Mouse (Mus musculus): ENCODE measurements at regions not wholly inside any gene's neighbourhood (a gene's known extent, or its start where the extent isn't known, plus 50 kb on each side); places are given as distances from the start of the nearest gene placed in this dataset.

DNA sequence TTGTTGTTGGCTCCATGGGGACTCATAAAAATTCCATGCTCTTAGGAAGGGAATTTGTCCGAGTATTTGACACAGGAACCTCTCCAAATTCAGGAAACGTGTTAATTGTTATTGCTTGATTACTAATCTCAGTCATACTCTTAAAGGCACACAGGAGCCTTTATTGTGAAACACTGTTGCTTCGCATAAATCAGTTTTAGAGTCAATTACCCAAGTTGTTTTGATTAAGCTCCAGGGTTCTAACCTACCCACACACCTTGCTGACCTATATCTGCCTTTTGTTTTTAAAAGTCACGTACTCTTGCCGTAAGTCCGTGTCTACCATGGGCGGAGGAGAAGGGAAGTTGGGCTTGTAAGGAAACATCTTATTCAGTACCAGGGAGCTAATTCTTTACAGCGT is 89.6 kb upstream of the Cxadr start:
- H3K27me3 ChIP-seq (replicated peaks) = no peaks in the 10 kb centered on the region
- H3K27ac ChIP-seq = no peak overlapping the region
- no peak for ATAC-seq (replicated peaks)
- WGBS = 83% methylated on average over 8 of the region's 8 CpGs
- no peak overlapping the region for H3K9ac ChIP-seq
- no peaks in the 10 kb centered on the region for H3K36me3 ChIP-seq (replicated peaks)
- no peaks in the 10 kb centered on the region for H3K9me3 ChIP-seq
- no peak overlapping the region for H3K4me2 ChIP-seq
- no peak overlapping the region for H3K4me3 ChIP-seq
- 0 out of 2 replicates have a peak, but pooled peaks cover 4% of the 10 kb centered on the region for H3K4me1 ChIP-seq

DNA sequence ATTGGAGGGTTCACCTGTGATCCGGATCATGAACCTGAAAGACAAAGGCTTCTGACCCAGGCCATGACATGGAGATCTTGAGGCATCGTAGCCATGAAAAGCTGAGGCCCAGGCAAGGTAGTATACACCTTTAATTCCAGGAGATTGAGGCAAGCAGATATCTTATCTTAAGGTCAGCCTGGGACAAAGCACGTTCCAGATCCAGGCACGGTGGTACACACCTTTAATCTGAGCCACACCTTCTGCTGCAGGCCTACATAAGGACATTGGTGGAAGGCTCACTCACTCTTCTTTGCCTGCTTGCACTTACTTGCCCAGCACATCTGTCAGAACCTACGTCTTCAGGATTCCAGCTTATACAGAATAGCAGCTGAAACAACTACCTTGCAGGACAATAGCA is 93.0 kb upstream of the Cxadr start:
- no peak for ATAC-seq (replicated peaks)
- Histone ChIP-seq H3K4me1 (no peaks in the 10 kb centered on the region), H3K36me3 (replicated peaks) (no peaks in the 10 kb centered on the region), H3K4me2 (no peak overlapping the region), H3K27ac (no peak overlapping the region), H3K27me3 (replicated peaks) (no peaks in the 10 kb centered on the region), H3K4me3 (no peak overlapping the region), H3K9ac (no peak overlapping the region), H3K9me3 (no peaks in the 10 kb centered on the region)
- 93% methylated on average over 5 of the region's 5 CpGs for WGBS

DNA sequence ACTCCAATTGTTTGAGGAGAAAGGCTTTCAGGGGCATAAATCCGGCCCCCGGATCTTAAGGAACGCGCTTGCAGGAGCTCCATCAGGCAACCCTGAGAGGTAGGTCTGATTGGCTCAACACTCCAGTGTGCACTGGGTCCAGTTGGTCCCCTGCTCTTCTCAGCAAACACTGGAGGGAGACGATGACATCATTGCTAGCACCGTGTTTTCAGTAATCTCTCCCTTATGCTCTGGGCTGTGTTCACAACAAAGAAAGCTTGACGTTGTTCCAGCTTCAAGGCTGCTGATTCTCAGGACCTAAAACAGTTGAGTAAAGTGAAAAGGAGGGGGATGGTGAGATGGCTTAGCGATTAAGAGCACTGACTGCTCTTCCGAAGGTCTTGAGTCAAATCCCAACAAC is 97.0 kb upstream of the Cxadr start:
- no peaks in the 10 kb centered on the region for H3K36me3 ChIP-seq (replicated peaks)
- no peaks in the 10 kb centered on the region for H3K9me3 ChIP-seq
- H3K27ac ChIP-seq = no peak overlapping the region
- WGBS = 68% methylated on average over 9 of the region's 9 CpGs
- no peaks in the 10 kb centered on the region for H3K4me1 ChIP-seq
- H3K9ac ChIP-seq = no peak overlapping the region
- no peaks in the 10 kb centered on the region for H3K27me3 ChIP-seq (replicated peaks)
- no peak for ATAC-seq (replicated peaks)
- H3K4me3 ChIP-seq = no peak overlapping the region
- no peak overlapping the region for H3K4me2 ChIP-seq

GRCm38 (mm10) chr16:78200044-78200830 is 101.1 kb upstream of the Cxadr start:
- no peak overlapping the region for H3K4me2 ChIP-seq
- no peak overlapping the region for H3K27ac ChIP-seq
- no peak for ATAC-seq (replicated peaks)
- WGBS = 84% methylated on average over 12 of the region's 12 CpGs
- no peaks in the 10 kb centered on the region for H3K9me3 ChIP-seq
- peaks cover 3% of the 10 kb centered on the region; the same call in 1 of the 2 replicates for H3K4me1 ChIP-seq
- no peak overlapping the region for H3K9ac ChIP-seq
- no peaks in the 10 kb centered on the region for H3K27me3 ChIP-seq (replicated peaks)
- no peak overlapping the region for H3K4me3 ChIP-seq
- H3K36me3 ChIP-seq (replicated peaks) = no peaks in the 10 kb centered on the region

DNA sequence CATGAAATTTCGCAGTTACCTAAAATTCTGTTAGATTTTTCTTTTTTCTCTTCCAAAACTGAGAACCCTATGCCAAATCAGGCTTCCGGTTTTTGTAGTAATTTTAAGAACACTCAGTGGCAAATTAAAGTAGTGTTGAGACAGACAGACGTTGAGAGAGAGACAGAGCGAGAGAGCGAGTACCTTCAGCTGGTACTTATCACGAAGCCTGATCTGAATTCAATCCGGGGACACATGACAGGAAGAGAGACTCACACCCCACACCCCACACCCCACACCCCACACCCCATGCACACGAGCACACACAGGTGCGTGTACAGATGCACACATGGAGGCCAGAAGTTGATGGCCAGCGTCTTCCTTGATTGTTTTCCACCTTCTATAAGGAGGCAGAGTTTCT is 102.0 kb upstream of the Cxadr start:
- 84% methylated on average over 10 of the region's 10 CpGs for WGBS

DNA sequence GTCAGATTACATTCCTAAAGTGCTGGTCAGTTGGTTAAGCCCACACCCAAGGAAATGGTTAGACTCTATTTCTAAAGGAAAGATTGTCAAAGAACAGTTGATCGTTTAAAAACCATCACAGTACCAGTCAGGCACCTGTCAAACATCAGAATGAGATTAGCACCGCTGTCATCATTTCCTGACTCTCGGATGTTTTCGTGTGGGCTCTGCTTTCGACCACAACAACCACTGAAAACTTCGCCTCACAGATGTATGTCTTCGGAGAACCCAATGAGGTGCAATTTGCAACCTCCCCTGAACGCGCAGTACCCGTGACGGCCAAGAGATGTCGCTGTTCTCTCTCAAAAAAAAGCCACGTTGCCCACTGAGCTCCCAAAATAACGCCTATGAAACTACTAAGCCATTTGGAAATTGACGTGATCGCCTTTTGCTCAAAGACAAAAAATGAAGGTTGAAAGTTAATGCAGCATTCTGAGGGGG is 102.6 kb upstream of the Cxadr start:
- Histone ChIP-seq H3K9ac (no peak overlapping the region), H3K4me2 (no peak overlapping the region), H3K27me3 (replicated peaks) (no peaks in the 10 kb centered on the region), H3K9me3 (no peaks in the 10 kb centered on the region), H3K4me3 (no peak overlapping the region), H3K4me1 (peaks cover 3% of the 10 kb centered on the region; the same call in 1 of the 2 replicates), H3K36me3 (replicated peaks) (no peaks in the 10 kb centered on the region), H3K27ac (no peak overlapping the region)
- WGBS = 8% methylated on average over 16 of the region's 16 CpGs
- ATAC-seq (replicated peaks) = peak; percentile 37; the same call in 1 of the 2 replicates

More for the DNA sequence above, 102.0 kb upstream of the Cxadr start:
- Histone ChIP-seq H3K4me2 (no peak overlapping the region), H3K27ac (no peak overlapping the region), H3K4me1 (peaks cover 3% of the 10 kb centered on the region; the same call in 1 of the 2 replicates), H3K9me3 (no peaks in the 10 kb centered on the region), H3K9ac (no peak overlapping the region), H3K36me3 (replicated peaks) (no peaks in the 10 kb centered on the region), H3K4me3 (no peak overlapping the region), H3K27me3 (replicated peaks) (no peaks in the 10 kb centered on the region)
- 0 out of 2 replicates have a peak, but pooled peaks have one; percentile 34 for ATAC-seq (replicated peaks)

GRCm38 (mm10) chr16:78197252-78197896 is 103.9 kb upstream of the Cxadr start:
- no peaks in the 10 kb centered on the region for H3K9me3 ChIP-seq
- H3K27ac ChIP-seq = no peak overlapping the region
- H3K27me3 ChIP-seq (replicated peaks) = no peaks in the 10 kb centered on the region
- 12% methylated on average over 10 of the region's 10 CpGs for WGBS
- peaks cover 3% of the 10 kb centered on the region; the same call in 1 of the 2 replicates for H3K4me1 ChIP-seq
- no peak overlapping the region for H3K4me3 ChIP-seq
- peak; percentile 71; the same call in 1 of the 2 replicates for ATAC-seq (replicated peaks)
- H3K36me3 ChIP-seq (replicated peaks) = no peaks in the 10 kb centered on the region
- H3K9ac ChIP-seq = no peak overlapping the region
- H3K4me2 ChIP-seq = no peak overlapping the region

DNA sequence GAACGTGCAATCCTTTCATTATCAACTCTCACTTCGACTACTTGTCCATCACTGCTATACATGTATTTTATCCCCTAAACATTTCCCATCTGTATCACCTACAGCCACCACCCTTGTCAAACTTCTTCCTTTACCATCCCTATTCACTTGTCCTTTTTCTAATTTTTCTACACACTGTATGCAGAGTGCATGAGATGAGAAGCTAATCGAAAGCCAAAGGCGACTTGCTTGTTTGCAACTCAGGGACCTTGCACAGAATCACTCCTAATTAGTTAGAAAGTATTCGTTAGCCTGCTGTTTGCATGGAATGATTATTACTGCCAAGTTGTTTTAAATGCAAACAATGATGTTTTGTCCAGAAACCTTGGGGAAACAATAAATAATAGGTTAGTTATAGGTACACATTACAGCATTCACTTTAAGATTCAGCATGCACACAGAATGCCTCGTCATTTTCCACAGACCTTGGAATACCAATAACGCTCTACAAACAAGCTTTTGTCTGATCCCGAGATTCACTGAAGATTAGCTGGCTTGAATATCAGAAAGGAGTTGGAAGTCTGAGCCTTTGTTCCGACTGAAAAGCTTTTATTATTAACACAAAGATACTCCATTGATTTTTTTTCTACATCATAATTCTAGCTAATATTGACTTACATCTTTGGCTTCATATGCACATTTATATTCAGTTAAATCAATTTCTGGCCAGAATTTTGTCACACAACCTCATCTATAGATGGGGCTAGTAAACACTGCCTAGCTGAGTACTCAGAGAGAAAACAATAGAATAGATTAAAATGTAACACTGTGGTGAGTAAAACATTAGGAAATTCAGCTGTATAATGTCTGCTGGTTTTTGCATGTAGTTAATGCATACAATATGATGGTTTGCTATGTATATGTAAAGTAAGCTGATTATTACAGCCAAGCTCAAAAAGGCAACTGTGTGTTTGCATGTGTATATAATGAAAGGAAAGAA is 130.4 kb upstream of the Cxadr start:
- no peaks in the 10 kb centered on the region for H3K9me3 ChIP-seq
- peak overlapping the region; percentile 60; the same call in 1 of the 2 replicates for H3K27ac ChIP-seq
- 0 out of 2 replicates have a peak, but pooled peaks cover 7% of the 10 kb centered on the region for H3K4me1 ChIP-seq
- no peaks in the 10 kb centered on the region for H3K27me3 ChIP-seq (replicated peaks)
- peak; percentile 71 for ATAC-seq (replicated peaks)
- H3K4me3 ChIP-seq = no peak overlapping the region
- 42% methylated on average over 9 of the region's 9 CpGs for WGBS
- H3K36me3 ChIP-seq (replicated peaks) = no peaks in the 10 kb centered on the region
- H3K4me2 ChIP-seq = no peak overlapping the region
- no peak overlapping the region for H3K9ac ChIP-seq

GRCm38 (mm10) chr16:78156876-78157232 is 144.4 kb upstream of the Cxadr start:
- Histone ChIP-seq H3K27me3 (replicated peaks) (no peaks in the 10 kb centered on the region), H3K27ac (peak overlapping the region; percentile 76), H3K36me3 (replicated peaks) (no peaks in the 10 kb centered on the region), H3K4me3 (no peak overlapping the region), H3K4me1 (peaks cover 7% of the 10 kb centered on the region), H3K9ac (no peak overlapping the region), H3K9me3 (no peaks in the 10 kb centered on the region), H3K4me2 (no peak overlapping the region)
- peak; percentile 79 for ATAC-seq (replicated peaks)
- 42% methylated on average over 3 of the region's 3 CpGs for WGBS

DNA sequence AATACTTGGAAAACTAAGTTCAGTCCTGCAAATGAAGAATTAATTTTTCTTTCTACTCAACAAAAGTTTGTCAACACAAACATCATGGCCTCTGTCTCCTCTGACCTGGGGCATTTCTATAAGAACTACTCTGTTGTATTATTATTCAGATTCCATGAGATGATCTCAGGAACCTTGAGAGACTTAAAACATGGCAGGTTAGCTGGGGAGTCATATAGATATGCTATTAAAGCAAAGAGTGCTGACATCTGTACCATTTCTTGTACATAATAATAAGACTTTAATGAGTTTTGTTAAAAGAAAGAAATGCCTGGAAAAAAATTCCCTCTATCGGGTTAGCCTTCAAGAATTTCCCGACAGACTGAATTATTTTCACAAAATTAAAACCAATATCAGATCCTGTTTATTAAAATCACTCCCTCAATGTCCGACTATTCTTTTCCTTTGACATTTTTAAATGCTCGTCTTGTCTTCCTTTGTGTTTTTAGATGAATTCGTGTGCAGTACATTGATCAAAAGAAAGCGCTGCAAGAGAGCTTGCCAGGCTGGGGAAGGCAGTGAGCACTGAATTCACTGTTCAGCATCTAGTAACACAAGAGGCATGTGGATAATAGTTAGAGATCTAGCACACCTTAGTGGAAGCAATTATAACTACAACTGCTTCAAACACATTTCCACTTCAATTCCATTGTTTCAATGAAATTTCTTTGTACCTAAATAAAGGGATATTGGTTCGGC is 145.0 kb upstream of the Cxadr start:
- no peaks in the 10 kb centered on the region for H3K27me3 ChIP-seq (replicated peaks)
- no peak overlapping the region for H3K4me3 ChIP-seq
- no peaks in the 10 kb centered on the region for H3K36me3 ChIP-seq (replicated peaks)
- H3K4me2 ChIP-seq = peak overlapping the region; percentile 24; the same call in 1 of the 2 replicates
- H3K4me1 ChIP-seq = peaks cover 7% of the 10 kb centered on the region
- no peaks in the 10 kb centered on the region for H3K9me3 ChIP-seq
- peak; percentile 98 for ATAC-seq (replicated peaks)
- 11% methylated on average over 7 of the region's 7 CpGs for WGBS
- H3K9ac ChIP-seq = no peak overlapping the region
- peak overlapping the region; percentile 76 for H3K27ac ChIP-seq

DNA sequence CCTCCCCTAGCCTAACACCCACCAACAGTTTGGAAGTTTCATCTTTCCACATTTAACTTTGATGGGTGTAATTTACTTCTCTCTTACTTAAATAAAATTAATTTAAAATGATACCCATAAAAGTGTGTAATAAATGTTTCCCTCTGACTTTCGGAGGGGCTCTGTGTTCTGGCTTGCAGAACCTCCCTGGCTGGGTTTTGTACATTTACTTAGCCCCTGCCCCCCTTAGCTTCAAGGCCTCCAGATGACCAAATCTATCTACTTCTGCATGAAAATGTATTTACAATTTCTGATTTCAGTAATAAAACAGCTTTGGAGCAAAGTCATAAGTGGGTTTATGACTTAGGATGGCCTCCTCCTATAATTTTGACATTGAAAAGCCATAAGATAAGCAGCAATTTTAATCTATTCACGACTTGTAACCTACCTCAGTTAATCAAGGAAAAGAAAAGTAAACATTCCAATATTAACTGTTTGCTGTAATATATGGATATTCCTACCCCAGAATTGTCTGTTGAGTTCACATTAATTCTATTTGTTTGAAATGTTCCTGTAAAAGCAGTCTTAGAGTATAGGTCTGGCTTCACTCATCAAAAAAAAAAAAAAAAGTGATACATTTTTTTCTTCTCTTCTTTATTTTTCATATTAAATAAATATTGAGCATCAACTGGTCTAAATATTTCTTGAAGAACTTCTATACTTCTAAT is 147.2 kb upstream of the Cxadr start:
- ATAC-seq (replicated peaks) = no peak
- Histone ChIP-seq H3K27ac (no peak overlapping the region), H3K4me1 (peaks cover 7% of the 10 kb centered on the region)

More for the DNA sequence above, 147.2 kb upstream of the Cxadr start:
- H3K9me3 ChIP-seq = no peaks in the 10 kb centered on the region
- no peaks in the 10 kb centered on the region for H3K27me3 ChIP-seq (replicated peaks)
- no peak overlapping the region for H3K9ac ChIP-seq
- 81% methylated on average over 2 of the region's 2 CpGs for WGBS
- no peak overlapping the region for H3K4me2 ChIP-seq
- H3K36me3 ChIP-seq (replicated peaks) = no peaks in the 10 kb centered on the region
- no peak overlapping the region for H3K4me3 ChIP-seq
